Mouse (Mus musculus): ENCODE measurements around the gene Gzmm.

- TF ChIP-seq CTCF (IDR thresholded peaks at IDR 0.05; ENCODE audit: low read depth, low read length) = no peak
- TF ChIP-seq POLR2A (IDR thresholded peaks at IDR 0.05; ENCODE audit: extremely low read depth, insufficient read depth, low read length) = no peak
Measured at GRCm38 (mm10) chr10:79729357-79729965, 40.6 kb downstream of the Gzmm start.

Data from liver, adult 2 months (tissue).